Mouse (Mus musculus) layer of hippocampus, postnatal 14 days (tissue): ENCODE measurements around the gene Tpst1. TPM values are rescaled to one million over a fixed set of nuclear protein-coding genes. Genes with fewer than 3 reads are reported as not detected.

Source experiments
- DNase-seq, 2 experiments: peaks; one replicate each; pipeline ENCODE4 v3.0.0; 2021 to 2022; ENCODE audit warnings: low spot score in 2 of 2, mixed read lengths in 1 of 2
- total RNA-seq, 2 experiments: library from RNA; stranded (reverse); gene quantifications; 2 replicates each; pipeline ENCODE4 v1.2.3; 2021

Tpst1 gene
- total RNA-seq, 2 experiments from 2014 or later = 47.3 to 48.8 TPM

- no peak for DNase-seq
Measured at GRCm38 (mm10) chr5:130051073-130051860, 21.9 kb upstream of the Tpst1 start.

- no peak for DNase-seq
Measured at GRCm38 (mm10) chr5:130052510-130052909, 20.6 kb upstream of the Tpst1 start.

- DNase-seq = no peak
Measured at GRCm38 (mm10) chr5:130052955-130053354, 20.2 kb upstream of the Tpst1 start.

- DNase-seq = no peak
Measured at GRCm38 (mm10) chr5:130055688-130056087, 17.4 kb upstream of the Tpst1 start.

- no peak for DNase-seq
Measured at GRCm38 (mm10) chr5:130056303-130056702, 16.8 kb upstream of the Tpst1 start.

GRCm38 (mm10) chr5:130059413-130060328, 13.5 kb upstream of the Tpst1 start:
- no peak for DNase-seq

GRCm38 (mm10) chr5:130060329-130060665, 12.8 kb upstream of the Tpst1 start:
- no peak for DNase-seq

GRCm38 (mm10) chr5:130062096-130062495, 11.0 kb upstream of the Tpst1 start:
- DNase-seq = no peak

- no peak for DNase-seq
Measured at GRCm38 (mm10) chr5:130063760-130064159, 9.4 kb upstream of the Tpst1 start.

GRCm38 (mm10) chr5:130065579-130065978, 7.5 kb upstream of the Tpst1 start:
- no peak for DNase-seq

GRCm38 (mm10) chr5:130067841-130068264, 5.3 kb upstream of the Tpst1 start:
- no peak for DNase-seq

GRCm38 (mm10) chr5:130074491-130074890, 1.4 kb downstream of the Tpst1 start:
- no peak for DNase-seq

GRCm38 (mm10) chr5:130076396-130076795, 3.3 kb downstream of the Tpst1 start:
- no peak for DNase-seq

GRCm38 (mm10) chr5:130078096-130078833, 5.1 kb downstream of the Tpst1 start:
- no peak for DNase-seq

- DNase-seq = no peak
Measured at GRCm38 (mm10) chr5:130078834-130079156, 5.7 kb downstream of the Tpst1 start.

- DNase-seq = peak; percentile 96
Measured at GRCm38 (mm10) chr5:130079202-130080050, 6.3 kb downstream of the Tpst1 start.

- no peak for DNase-seq
Measured at GRCm38 (mm10) chr5:130080051-130080681, 7.0 kb downstream of the Tpst1 start.

GRCm38 (mm10) chr5:130081181-130081881, 8.2 kb downstream of the Tpst1 start:
- DNase-seq = no peak

GRCm38 (mm10) chr5:130082431-130082830, 9.3 kb downstream of the Tpst1 start:
- no peak for DNase-seq

- DNase-seq = no peak
Measured at GRCm38 (mm10) chr5:130084271-130084670, 11.1 kb downstream of the Tpst1 start.
